Mouse (Mus musculus): ENCODE measurements at regions not wholly inside any gene's neighbourhood (a gene's known extent, or its start where the extent isn't known, plus 50 kb on each side); places are given as distances from the start of the nearest gene placed in this dataset.
"Not testable (repeated sequence)": the region's sequence is repeated elsewhere in the genome, so short reads cannot be mapped to it uniquely, and the experiment has no call there.

DNA sequence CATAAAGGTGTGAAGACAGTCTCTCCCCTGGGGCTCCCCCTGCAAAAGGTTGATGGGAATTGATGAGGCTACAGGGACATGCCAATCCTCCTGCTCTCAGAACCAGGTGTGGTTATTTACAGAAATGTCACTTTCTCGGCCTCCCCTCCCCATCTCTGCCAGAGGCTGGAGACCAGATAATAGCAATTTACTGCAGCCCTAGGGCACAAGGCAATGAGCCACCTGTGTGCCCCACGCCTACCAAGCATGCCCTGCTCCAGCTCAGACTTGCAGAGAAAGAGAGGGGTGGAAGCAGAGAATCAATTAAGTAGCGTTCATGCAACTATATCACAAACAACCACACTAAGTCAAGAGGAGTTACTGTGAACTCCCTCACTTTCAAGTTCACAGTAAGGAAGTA lies 75.5 kb upstream of the Galnt18 start:
- Histone ChIP-seq H3K4me3 (replicated peaks; ENCODE audit: low read length) (no peak overlapping the region), H3K27me3 (ENCODE audit: control insufficient read depth, insufficient read depth, low read length) (no peaks in the 10 kb centered on the region), H3K4me2 (replicated peaks; ENCODE audit: low read depth, low read length, severe bottlenecking) (no peak overlapping the region), H3K9me3 (ENCODE audit: control insufficient read depth, low read length) (no peaks in the 10 kb centered on the region), H3K4me1 (ENCODE audit: control insufficient read depth, insufficient read depth, low read length) (no peaks in the 10 kb centered on the region), H3K27ac (replicated peaks; ENCODE audit: low read depth, low read length) (no peak overlapping the region), H3K9ac (ENCODE audit: low read depth, low read length, severe bottlenecking) (no peak overlapping the region), H3K36me3 (ENCODE audit: control insufficient read depth, insufficient read depth, low read length) (no peaks in the 10 kb centered on the region)
- ATAC-seq (ENCODE audit: low FRiP score, low read depth), result no peak
- WGBS, result 32% methylated on average over 3 of the region's 3 CpGs
- no peak for TF ChIP-seq POLR2A (IDR thresholded peaks at IDR 0.05; ENCODE audit: borderline replicate concordance, extremely low read depth, insufficient read depth, insufficient read length)
- no peak for DNase-seq (ENCODE audit: low spot score)

DNA sequence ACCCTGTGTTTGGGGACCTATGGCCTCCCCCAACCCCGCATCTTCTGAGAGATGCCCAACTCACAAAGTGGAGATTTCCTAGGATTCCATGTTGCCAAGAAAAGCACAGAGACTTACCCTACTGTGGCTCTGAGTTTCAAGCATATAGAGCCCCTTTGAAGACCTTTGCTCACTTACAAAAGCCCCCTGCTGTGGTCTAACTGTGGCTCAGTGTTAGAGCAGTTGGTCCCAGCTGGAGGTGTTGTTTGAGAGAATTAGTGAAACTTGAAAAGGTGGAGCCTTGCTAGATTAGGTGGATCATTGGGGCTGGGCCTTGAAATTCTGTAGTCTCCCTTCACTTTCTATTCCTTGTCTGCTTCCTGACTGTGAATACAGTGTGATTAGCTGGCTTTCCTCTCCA lies 66.6 kb upstream of the Galnt18 start:
- Histone ChIP-seq H3K4me1 (ENCODE audit: control insufficient read depth, insufficient read depth, low read length) (no peaks in the 10 kb centered on the region), H3K9ac (ENCODE audit: low read depth, low read length, severe bottlenecking) (no peak overlapping the region), H3K27me3 (ENCODE audit: control insufficient read depth, insufficient read depth, low read length) (no peaks in the 10 kb centered on the region), H3K4me2 (replicated peaks; ENCODE audit: low read depth, low read length, severe bottlenecking) (no peak overlapping the region), H3K27ac (replicated peaks; ENCODE audit: low read depth, low read length) (no peak overlapping the region), H3K4me3 (replicated peaks; ENCODE audit: low read length) (no peak overlapping the region), H3K36me3 (ENCODE audit: control insufficient read depth, insufficient read depth, low read length) (no peaks in the 10 kb centered on the region), H3K9me3 (ENCODE audit: control insufficient read depth, low read length) (no peaks in the 10 kb centered on the region)
- no peak for ATAC-seq (ENCODE audit: low FRiP score, low read depth)
- no peak for DNase-seq (ENCODE audit: low spot score)
- 64% methylated on average over 1 of the region's 1 CpGs for WGBS
- no peak for TF ChIP-seq POLR2A (IDR thresholded peaks at IDR 0.05; ENCODE audit: borderline replicate concordance, extremely low read depth, insufficient read depth, insufficient read length)

DNA sequence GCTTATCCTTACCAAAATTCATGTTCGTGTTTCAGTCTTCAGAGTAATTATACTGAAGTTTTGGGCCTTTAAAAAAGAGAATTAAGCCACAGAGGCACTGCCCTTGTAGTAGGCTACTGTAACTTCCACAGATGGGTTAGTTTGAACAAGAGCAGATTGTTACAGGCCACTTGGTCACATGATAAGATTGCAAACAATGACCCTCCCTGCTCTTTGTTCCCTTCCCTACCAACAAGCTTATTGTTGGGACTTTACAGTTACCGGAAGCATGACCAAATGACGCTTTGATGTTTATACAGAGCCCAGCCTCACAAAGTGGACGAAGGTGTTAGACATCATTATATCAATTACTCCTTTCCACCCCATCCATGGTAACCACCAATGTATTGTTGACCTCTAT lies 63.9 kb upstream of the Galnt18 start:
- Histone ChIP-seq H3K9ac (ENCODE audit: low read depth, low read length, severe bottlenecking) (no peak overlapping the region), H3K4me1 (ENCODE audit: control insufficient read depth, insufficient read depth, low read length) (no peaks in the 10 kb centered on the region), H3K27me3 (ENCODE audit: control insufficient read depth, insufficient read depth, low read length) (no peaks in the 10 kb centered on the region), H3K27ac (replicated peaks; ENCODE audit: low read depth, low read length) (no peak overlapping the region), H3K4me2 (replicated peaks; ENCODE audit: low read depth, low read length, severe bottlenecking) (no peak overlapping the region), H3K9me3 (ENCODE audit: control insufficient read depth, low read length) (no peaks in the 10 kb centered on the region), H3K4me3 (replicated peaks; ENCODE audit: low read length) (no peak overlapping the region), H3K36me3 (ENCODE audit: control insufficient read depth, insufficient read depth, low read length) (no peaks in the 10 kb centered on the region)
- WGBS, result 86% methylated on average over 4 of the region's 4 CpGs
- DNase-seq (ENCODE audit: low spot score) (no peak), ATAC-seq (ENCODE audit: low FRiP score, low read depth) (no peak)
- TF ChIP-seq POLR2A (IDR thresholded peaks at IDR 0.05; ENCODE audit: borderline replicate concordance, extremely low read depth, insufficient read depth, insufficient read length), result no peak

DNA sequence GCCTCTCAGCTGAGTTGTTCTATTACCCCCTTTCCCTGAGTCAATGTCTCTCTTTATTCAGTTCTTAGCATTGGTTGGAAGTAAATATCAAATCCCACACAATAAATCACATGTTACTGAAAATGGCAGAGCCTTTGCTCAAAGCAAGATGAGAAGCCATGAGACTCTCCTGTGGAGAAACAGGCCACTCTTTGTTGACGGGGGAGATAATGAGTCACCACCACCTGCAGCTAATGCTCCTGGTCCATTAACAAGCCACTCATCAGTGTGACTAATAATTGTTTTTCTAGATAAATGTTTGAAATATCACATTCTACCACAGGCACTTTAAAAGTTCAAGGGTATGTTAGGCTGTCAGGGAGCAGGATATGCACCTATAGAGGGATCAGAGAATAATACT lies 61.0 kb upstream of the Galnt18 start:
- Histone ChIP-seq H3K4me3 (replicated peaks; ENCODE audit: low read length) (no peak overlapping the region), H3K36me3 (ENCODE audit: control insufficient read depth, insufficient read depth, low read length) (no peaks in the 10 kb centered on the region), H3K9ac (ENCODE audit: low read depth, low read length, severe bottlenecking) (no peak overlapping the region), H3K9me3 (ENCODE audit: control insufficient read depth, low read length) (no peaks in the 10 kb centered on the region), H3K27ac (replicated peaks; ENCODE audit: low read depth, low read length) (no peak overlapping the region), H3K4me2 (replicated peaks; ENCODE audit: low read depth, low read length, severe bottlenecking) (no peak overlapping the region), H3K27me3 (ENCODE audit: control insufficient read depth, insufficient read depth, low read length) (no peaks in the 10 kb centered on the region), H3K4me1 (ENCODE audit: control insufficient read depth, insufficient read depth, low read length) (no peaks in the 10 kb centered on the region)
- no peak for DNase-seq (ENCODE audit: low spot score)
- no peak for TF ChIP-seq POLR2A (IDR thresholded peaks at IDR 0.05; ENCODE audit: borderline replicate concordance, extremely low read depth, insufficient read depth, insufficient read length)
- ATAC-seq (ENCODE audit: low FRiP score, low read depth), result no peak
- 76% methylated on average over 1 of the region's 1 CpGs for WGBS

DNA sequence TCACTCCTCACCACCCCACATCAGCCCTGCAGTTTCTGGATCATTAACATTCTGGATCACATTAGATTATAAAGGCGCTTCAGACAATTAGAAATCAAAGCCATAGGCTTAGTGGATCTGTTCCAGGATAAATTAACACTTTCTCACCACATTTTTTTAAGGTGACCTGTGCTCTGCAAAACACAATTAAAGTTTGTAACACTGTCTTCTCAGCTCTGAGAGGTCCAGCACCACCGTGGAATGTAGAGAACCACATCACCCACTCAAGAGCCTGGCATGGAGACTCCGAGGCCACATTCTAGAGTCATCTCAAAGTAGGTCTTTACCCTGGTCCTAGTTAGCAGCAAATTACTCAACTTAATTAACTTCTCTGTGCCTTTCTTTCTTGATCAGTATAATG lies 58.4 kb upstream of the Galnt18 start:
- H3K9ac ChIP-seq (ENCODE audit: low read depth, low read length, severe bottlenecking), result no peak overlapping the region
- no peak overlapping the region for H3K4me3 ChIP-seq (replicated peaks; ENCODE audit: low read length)
- H3K4me2 ChIP-seq (replicated peaks; ENCODE audit: low read depth, low read length, severe bottlenecking), result no peak overlapping the region
- TF ChIP-seq POLR2A (IDR thresholded peaks at IDR 0.05; ENCODE audit: borderline replicate concordance, extremely low read depth, insufficient read depth, insufficient read length), result no peak
- WGBS, result 80% methylated on average over 3 of the region's 3 CpGs
- H3K4me1 ChIP-seq (ENCODE audit: control insufficient read depth, insufficient read depth, low read length), result no peaks in the 10 kb centered on the region
- H3K9me3 ChIP-seq (ENCODE audit: control insufficient read depth, low read length), result no peaks in the 10 kb centered on the region
- H3K27me3 ChIP-seq (ENCODE audit: control insufficient read depth, insufficient read depth, low read length), result no peaks in the 10 kb centered on the region
- no peak for ATAC-seq (ENCODE audit: low FRiP score, low read depth)
- H3K27ac ChIP-seq (replicated peaks; ENCODE audit: low read depth, low read length), result no peak overlapping the region
- no peaks in the 10 kb centered on the region for H3K36me3 ChIP-seq (ENCODE audit: control insufficient read depth, insufficient read depth, low read length)
- no peak for DNase-seq (ENCODE audit: low spot score)

DNA sequence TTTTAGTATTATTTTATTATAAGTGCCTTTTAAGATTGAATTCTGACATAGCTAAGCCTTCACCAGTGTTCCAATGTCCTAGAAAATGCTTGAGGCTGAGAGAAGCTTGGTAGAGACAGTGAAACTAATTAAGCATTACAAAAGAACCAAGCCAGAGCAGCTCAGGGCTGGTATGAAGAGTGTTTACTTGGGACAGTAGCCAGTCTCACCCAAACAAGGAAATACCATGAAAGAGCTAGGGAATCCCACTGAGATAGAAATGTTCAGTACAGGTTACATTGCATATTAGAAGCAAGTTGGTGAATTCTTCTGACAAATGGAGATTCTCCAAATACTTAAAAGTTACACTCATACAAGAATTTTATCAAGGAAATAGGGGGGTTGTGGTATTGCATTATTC lies 54.6 kb upstream of the Galnt18 start:
- H3K36me3 ChIP-seq (ENCODE audit: control insufficient read depth, insufficient read depth, low read length); H3K9ac ChIP-seq (ENCODE audit: low read depth, low read length, severe bottlenecking); H3K27ac ChIP-seq (replicated peaks; ENCODE audit: low read depth, low read length); DNase-seq (ENCODE audit: low spot score); H3K4me3 ChIP-seq (replicated peaks; ENCODE audit: low read length); H3K4me2 ChIP-seq (replicated peaks; ENCODE audit: low read depth, low read length, severe bottlenecking); H3K4me1 ChIP-seq (ENCODE audit: control insufficient read depth, insufficient read depth, low read length); H3K9me3 ChIP-seq (ENCODE audit: control insufficient read depth, low read length); H3K27me3 ChIP-seq (ENCODE audit: control insufficient read depth, insufficient read depth, low read length); ATAC-seq (ENCODE audit: low FRiP score, low read depth): not testable (repeated sequence)

Data from limb, embryonic 14.5 days (tissue).